Mouse (Mus musculus) activated CD4-positive, CD25-positive, alpha-beta regulatory T cell, adult 9 weeks (primary cell): ENCODE measurements around the gene Tmem17. TPM values are rescaled to one million over a fixed set of nuclear protein-coding genes. Genes with fewer than 3 reads are reported as not detected.

Source experiments
- polyA plus RNA-seq: library from polyadenylated mRNA; unstranded; fragments of 100-300 nt; shearing (Covaris generic); gene quantifications from one replicate; pipeline ENCODE4 v1.2.1, GENCODE M21; 2017

The Tmem17 gene
- 2.2 TPM for polyA plus RNA-seq

GRCm38 (mm10) chr11:22512038-22513001, at the start of gene Tmem17:
TSS of gene Tmem17 (plus strand) at chr11:22512088.

Other genes starting within 250 kb of the Tmem17 start
- 2.6 TPM for gene Ehbp1, start 169.8 kb upstream of the Tmem17 start, polyA plus RNA-seq